Comparison of ENCODE assay signal across 34 mouse cellular contexts in genomic region chr13:74169446-74170164, GRCm38 (mm10). TPM values are rescaled to one million over a fixed set of nuclear protein-coding genes. Genes with fewer than 3 reads are reported as not detected.
DNase-seq lines count a peak whose midpoint lies in the region; ATAC-seq and TF ChIP-seq lines count a peak whose summit lies in the region.
"Had no signal": no experiment of that assay in that cellular context is flagged by ENCODE, and none has a peak within 500 bp of the region (broad histone marks: within the 10 kb centered on the region; RNA-seq: fewer than 3 reads in every experiment).

No protein-coding gene starts in this region.

- no peak for ATAC-seq in Patski
- ATAC-seq: forebrain, postnatal 0 days; hindbrain, embryonic 16.5 days; liver, embryonic 12.5 days; liver, postnatal 0 days; midbrain, embryonic 16.5 days had no signal

- POLR2A ChIA-PET in Patski (lab: Charles Lee) = no interaction called here

- DNase-seq in layer of hippocampus, adult 2 months (ENCODE audit: low spot score in 2 of 2) = no peak
- no peak for DNase-seq in layer of hippocampus, postnatal 10 days (ENCODE audit: low spot score in 2 of 2)
- DNase-seq in right cerebral cortex, adult 18-20 months = peak; percentile 55
- DNase-seq in right cerebral cortex, postnatal 14 days = no peak
- peak; percentile 9 for DNase-seq in Patski (ENCODE audit: low read depth, low spot score)
- DNase-seq in telencephalon, adult 2 months (ENCODE audit: low read depth, low spot score) = peak; percentile 53
- no peak for DNase-seq in kidney, postnatal 10 days
- DNase-seq: adrenal gland, postnatal 14 days; cerebellum, adult 2 months; cerebellum, postnatal 14 days; forebrain, postnatal 0 days; gastrocnemius, adult 2 months; gastrocnemius, postnatal 36 days; heart, postnatal 14 days; kidney, adult 18-20 months; kidney, postnatal 4 days; liver, postnatal 0 days; lung, postnatal 36 days; spleen, adult 18-20 months; thymus, adult 18-20 months; thymus, postnatal 25 days had no signal

- CTCF ChIA-PET in Patski (lab: Charles Lee) = no interaction called here

- TF ChIP-seq CTCF in layer of hippocampus, adult 2 months (conservative IDR thresholded peaks at IDR 0.05) = no peak
- TF ChIP-seq CTCF in Patski (IDR thresholded peaks at IDR 0.05) = no peak

- peak overlapping the region; percentile 28; the same call in 1 of the 2 replicates for H3K27ac ChIP-seq in layer of hippocampus, adult 2 months
- H3K27ac ChIP-seq: embryonic facial prominence, embryonic 10.5 days; embryonic facial prominence, embryonic 15.5 days; forebrain, embryonic 12.5 days; gastrocnemius, adult 2 months; limb, embryonic 13.5 days; liver, embryonic 12.5 days had no signal

- H3K27me3 ChIP-seq in Patski = no peaks in the 10 kb centered on the region
- H3K27me3 ChIP-seq: embryonic facial prominence, embryonic 15.5 days; forebrain, embryonic 12.5 days; limb, embryonic 13.5 days; liver, embryonic 12.5 days had no signal

- in situ Hi-C loops in Patski (cut with MboI; ENCODE audit: low pct_unique_long_range_greater_than_20kb) = no loop called here

- no peak overlapping the region for H3K4me3 ChIP-seq in layer of hippocampus, adult 2 months
- H3K4me3 ChIP-seq: embryonic facial prominence, embryonic 10.5 days; embryonic facial prominence, embryonic 15.5 days; forebrain, embryonic 12.5 days; gastrocnemius, adult 2 months; limb, embryonic 13.5 days; liver, embryonic 12.5 days had no signal

RNA-seq across cellular contexts. Expression of gene Exoc3, which starts 38.9 kb away (rescaled TPM):
- total RNA-seq in layer of hippocampus, adult 2 months (2021) = 10 to 100 TPM; 64.0 to 67.1 TPM
- total RNA-seq in layer of hippocampus, postnatal 10 days (2021) = 10 to 100 TPM; 75.1 to 85.6 TPM
- polyA plus RNA-seq in Patski (2021) = 36.6 TPM

RNA-seq across cellular contexts. Expression of gene Slc9a3, which starts 48.3 kb away (rescaled TPM):
- total RNA-seq in layer of hippocampus, adult 2 months (2021) = 1 to 10 TPM; 2.3 TPM
- total RNA-seq in layer of hippocampus, postnatal 10 days (2021) = 1 to 10 TPM; 1.2 to 1.9 TPM
- not detected for polyA plus RNA-seq in Patski (2021)
- total RNA-seq: megakaryocyte, adult 5-6 weeks; neutrophil, adult 5-6 weeks had no signal
- polyA plus RNA-seq: forebrain, embryonic 12.5 days; G1E; hindbrain, embryonic 11.5 days; limb, embryonic 13.5 days; liver, embryonic 12.5 days; liver, postnatal 0 days; lung, embryonic 16.5 days; neural tube, embryonic 11.5 days had no signal

Comparison
In these comparisons a context has a peak if more than half of its experiments do, and no peak if none do; other contexts are left out.
1. DNase-seq: peak in right cerebral cortex, adult 18-20 months (single experiment), Patski (single experiment) and telencephalon, adult 2 months (single experiment); none in layer of hippocampus, adult 2 months (0 of 2), layer of hippocampus, postnatal 10 days (0 of 2), right cerebral cortex, postnatal 14 days (single experiment) and kidney, postnatal 10 days (single experiment).